Mouse (Mus musculus) liver, embryonic 14.5 days (tissue): ENCODE results near the gene Kif12. TPM values are rescaled to one million over a fixed set of nuclear protein-coding genes. Genes with fewer than 3 reads are reported as not detected.
A peak's percentile ranks its signal among the peaks of the same experiment; 100 is the strongest.

ENCODE experiments used
- ATAC-seq: fragments of 200-750 bp; cut with Nextera tagmentation; 2 replicates; pipeline ENCODE4 v1.8.0; 2017; ENCODE audit warnings: moderate number of reproducible peaks, mild to moderate bottlenecking, moderate library complexity; ENCODE audit not compliant: insufficient read depth
- DNase-seq, 3 experiments: peaks; one replicate each; pipeline ENCODE4 v3.0.0-alpha.2; 2012 to 2013; ENCODE audit warnings: low read depth in 3 of 3, low spot score in 3 of 3
- H3K27ac ChIP-seq: fragments of 300-500 bp; sonication (generic); 2 replicates; pipeline ENCODE4 v1.5.1; 2014; ENCODE audit warnings: moderate library complexity, mild to moderate bottlenecking, control low read depth, inconsistent platforms
- H3K27me3 ChIP-seq: fragments of 300-500 bp; sonication (generic); 2 replicates; pipeline ENCODE4 v1.6.1; 2014; ENCODE audit warnings: mild to moderate bottlenecking, low read length, moderate library complexity; ENCODE audit not compliant: control insufficient read depth, insufficient read depth
- H3K36me3 ChIP-seq: fragments of 300-500 bp; sonication (generic); replicated peaks from 2 replicates; pipeline ENCODE4 v1.6.1; 2014; ENCODE audit warnings: low read depth; ENCODE audit not compliant: control insufficient read depth, insufficient read depth
- H3K4me1 ChIP-seq, 2 experiments: fragments of 200-500 bp in 1 of 2; fragments of 300-500 bp in 1 of 2; sonication (generic) in 1 of 2; replicated peaks; 2 replicates each; pipeline ENCODE4 v1.6.1; 2012 to 2014; ENCODE audit warnings: antibody characterized with exemption in 1 of 2, inconsistent platforms in 1 of 2, low read length in 1 of 2; ENCODE audit not compliant: control insufficient read depth in 2 of 2, insufficient read depth in 2 of 2
- H3K4me2 ChIP-seq: fragments of 300-500 bp; sonication (generic); 2 replicates; pipeline ENCODE4 v1.6.1; 2014; ENCODE audit warnings: low read depth, mild to moderate bottlenecking, control low read depth, moderate library complexity
- H3K4me3 ChIP-seq, 2 experiments: fragments of 200-500 bp in 1 of 2; fragments of 300-500 bp in 1 of 2; sonication (generic) in 1 of 2; 2 replicates each; pipeline ENCODE4 v1.5.1; 2012 to 2014; ENCODE audit warnings: low read depth in 2 of 2, low read length in 2 of 2, mild to moderate bottlenecking in 2 of 2, control low read depth in 1 of 2, inconsistent platforms in 1 of 2, moderate library complexity in 1 of 2; ENCODE audit not compliant: insufficient read depth in 1 of 2
- H3K9ac ChIP-seq: fragments of 300-500 bp; sonication (generic); replicated peaks from 2 replicates; pipeline ENCODE4 v1.6.1; 2014; ENCODE audit warnings: mild to moderate bottlenecking, control low read depth, moderate library complexity
- H3K9me3 ChIP-seq: fragments of 300-500 bp; sonication (generic); 2 replicates; pipeline ENCODE4 v1.6.1; 2016; ENCODE audit warnings: low read length, mixed read lengths; ENCODE audit not compliant: control insufficient read depth
- CTCF ChIP-seq: IDR thresholded peaks from 2 replicates; pipeline ENCODE4 v1.5.1; 2016; ENCODE audit warnings: antibody characterized with exemption, low read depth, control low read depth
- EP300 ChIP-seq: IDR thresholded peaks from 2 replicates; pipeline ENCODE4 v1.6.1; 2016; ENCODE audit warnings: antibody characterized with exemption, low read depth
- WGBS: fragments of 180-500 bp; shearing (Covaris S2); extraction: QIAGEN DNeasy Blood & Tissue Kit; methylation state at CpG from one replicate; pipeline ENCODE4 v1.1.7; 2014; ENCODE audit not compliant: insufficient replicate concordance; 5-methylcytosine and 5-hydroxymethylcytosine counted together
- polyA plus RNA-seq, 2 experiments: library from polyadenylated mRNA; depleted of rRNA in 1 of 2; stranded (reverse) in 1 of 2; unstranded in 1 of 2; fragments of >200 nt; fragmentation: Nextera tagmentation in 1 of 2; extraction: Ambion mirVana in 1 of 2; gene quantifications; 2 replicates each; pipeline versions ENCODE4 v1.2.1 to v1.2.3; 2012 to 2014

The Kif12 gene
- polyA plus RNA-seq, 2 experiments, result 3.8 to 5.7 TPM

GRCm38 (mm10) chr4:63165636-63166035 lies 6.3 kb downstream of the Kif12 start:
- H3K4me2 ChIP-seq, result no peak overlapping the region
- 61% methylated on average over 4 of the region's 4 CpGs for WGBS
- no peak for ATAC-seq

GRCm38 (mm10) chr4:63158961-63159592 lies 12.9 kb downstream of the Kif12 start:
- H3K4me3 ChIP-seq, result no peak overlapping the region
- H3K4me1 ChIP-seq, result peaks cover 0 to 13% of the 10 kb centered on the region in 2 experiments; a peak in 3 of 4 replicates
- no peaks in the 10 kb centered on the region for H3K36me3 ChIP-seq
- TF ChIP-seq EP300, result no peak
- TF ChIP-seq CTCF, result peak; percentile 86
- H3K9ac ChIP-seq, result no peak overlapping the region
- H3K27me3 ChIP-seq, result no peaks in the 10 kb centered on the region
- DNase-seq (peak in 1 of 3 experiments; percentile 38), ATAC-seq (no peak)
- no peak overlapping the region for H3K27ac ChIP-seq
- no peak overlapping the region for H3K4me2 ChIP-seq
- H3K9me3 ChIP-seq, result no peaks in the 10 kb centered on the region
- 13% methylated on average over 5 of the region's 5 CpGs for WGBS

More at GRCm38 (mm10) chr4:63165636-63166035, 6.3 kb downstream of the Kif12 start:
- Histone ChIP-seq H3K36me3 (no peaks in the 10 kb centered on the region), H3K9ac (no peak overlapping the region), H3K4me1 (no peaks in the 10 kb centered on the region), H3K9me3 (no peaks in the 10 kb centered on the region), H3K4me3 (no peak overlapping the region), H3K27me3 (no peaks in the 10 kb centered on the region), H3K27ac (no peak overlapping the region)
- no peak for TF ChIP-seq CTCF
- TF ChIP-seq EP300, result no peak
- no peak for DNase-seq

- no peak overlapping the region for H3K9ac ChIP-seq
- no peak for ATAC-seq
- no peak for TF ChIP-seq CTCF
- no peak for TF ChIP-seq EP300
- H3K9me3 ChIP-seq, result no peaks in the 10 kb centered on the region
- 78% methylated on average over 7 of the region's 7 CpGs for WGBS
- peaks cover 0 to 13% of the 10 kb centered on the region in 2 experiments; a peak in 3 of 4 replicates for H3K4me1 ChIP-seq
- H3K27me3 ChIP-seq, result no peaks in the 10 kb centered on the region
- H3K27ac ChIP-seq, result no peak overlapping the region
- H3K4me3 ChIP-seq, result no peak overlapping the region
- no peak overlapping the region for H3K4me2 ChIP-seq
- no peak for DNase-seq
- no peaks in the 10 kb centered on the region for H3K36me3 ChIP-seq
Measured at GRCm38 (mm10) chr4:63158192-63158591, 13.7 kb downstream of the Kif12 start.

- Histone ChIP-seq H3K9me3 (no peaks in the 10 kb centered on the region), H3K27me3 (no peaks in the 10 kb centered on the region), H3K4me1 (peaks cover 0 to 13% of the 10 kb centered on the region in 2 experiments; a peak in 3 of 4 replicates), H3K4me3 (no peak overlapping the region), H3K4me2 (no peak overlapping the region), H3K27ac (no peak overlapping the region), H3K36me3 (no peaks in the 10 kb centered on the region), H3K9ac (no peak overlapping the region)
- DNase-seq (peak in 2 of 3 experiments; percentile 24 to 38), ATAC-seq (peak; percentile 76)
- TF ChIP-seq CTCF (no peak), EP300 (no peak)
- 31% methylated on average over 8 of the region's 8 CpGs for WGBS
Measured at GRCm38 (mm10) chr4:63156726-63157634, 15.0 kb downstream of the Kif12 start.

- no peak overlapping the region for H3K4me2 ChIP-seq
- H3K27ac ChIP-seq, result no peak overlapping the region
- H3K27me3 ChIP-seq, result no peaks in the 10 kb centered on the region
- no peak overlapping the region for H3K9ac ChIP-seq
- ATAC-seq (no peak), DNase-seq (no peak)
- 25% methylated on average over 2 of the region's 2 CpGs for WGBS
- H3K4me1 ChIP-seq, result peaks cover 0 to 15% of the 10 kb centered on the region in 2 experiments; a peak in 3 of 4 replicates
- no peak overlapping the region for H3K4me3 ChIP-seq
- H3K36me3 ChIP-seq, result no peaks in the 10 kb centered on the region
- TF ChIP-seq CTCF (no peak), EP300 (no peak)
- H3K9me3 ChIP-seq, result no peaks in the 10 kb centered on the region
Measured at GRCm38 (mm10) chr4:63155596-63155995, 16.3 kb downstream of the Kif12 start.
